Mouse (Mus musculus): Measurements from ENCODE around the gene Tmco4. TPM values are rescaled to one million over a fixed set of nuclear protein-coding genes. Genes with fewer than 3 reads are reported as not detected.

The Tmco4 gene
- polyA plus RNA-seq, 2 experiments = 1.2 to 2.1 TPM

DNA sequence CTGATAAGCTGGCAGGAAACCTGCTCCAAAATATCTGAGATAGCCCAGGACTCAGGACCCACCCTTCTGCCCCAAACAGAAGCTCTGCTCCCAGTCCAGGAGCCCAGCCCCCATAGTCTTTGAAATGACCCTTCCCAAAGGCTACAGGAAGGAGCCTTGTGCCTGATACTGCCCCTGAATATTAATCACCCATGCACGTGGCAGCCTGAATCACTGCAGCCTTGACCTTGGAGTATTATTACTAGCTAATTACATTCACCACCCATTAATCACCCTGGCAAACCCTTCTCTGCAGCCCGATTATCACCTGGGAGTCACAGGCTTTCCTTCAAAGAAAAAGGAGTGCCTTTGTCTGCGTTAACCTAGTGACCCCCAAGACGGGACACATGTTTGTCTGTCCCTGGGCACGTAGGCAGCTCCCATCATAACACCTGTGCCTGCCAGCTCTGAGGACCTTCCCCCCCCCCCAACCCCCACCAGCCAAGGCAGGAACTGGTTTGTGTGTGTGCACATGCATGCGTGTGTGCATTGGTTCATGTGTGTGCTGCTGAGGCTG lies 35.4 kb downstream of the Tmco4 start:
- DNase-seq (ENCODE audit: low read depth in 3 of 3, low spot score in 3 of 3) (no peak), ATAC-seq (ENCODE audit: insufficient read depth) (no peak)
- H3K36me3 ChIP-seq (replicated peaks; ENCODE audit: control insufficient read depth, insufficient read depth, low read depth) = no peaks in the 10 kb centered on the region
- no peaks in the 10 kb centered on the region for H3K27me3 ChIP-seq (ENCODE audit: control insufficient read depth, insufficient read depth, low read length)
- 44% methylated on average over 6 of the region's 6 CpGs for WGBS (ENCODE audit: insufficient replicate concordance)
- no peak overlapping the region for H3K27ac ChIP-seq
- no peak overlapping the region for H3K4me3 ChIP-seq (ENCODE audit: insufficient read depth in 1 of 2, low read depth in 2 of 2, low read length in 2 of 2)
- H3K9ac ChIP-seq (replicated peaks) = no peak overlapping the region
- H3K9me3 ChIP-seq (ENCODE audit: control insufficient read depth, low read length) = no peaks in the 10 kb centered on the region
- TF ChIP-seq EP300 (IDR thresholded peaks at IDR 0.05; ENCODE audit: low read depth) = no peak
- TF ChIP-seq CTCF (IDR thresholded peaks at IDR 0.05; ENCODE audit: low read depth) = no peak
- H3K4me2 ChIP-seq (ENCODE audit: low read depth) = no peak overlapping the region
- H3K4me1 ChIP-seq (replicated peaks; ENCODE audit: control insufficient read depth in 2 of 2, insufficient read depth in 2 of 2, low read length in 1 of 2) = no peaks in the 10 kb centered on the region

DNA sequence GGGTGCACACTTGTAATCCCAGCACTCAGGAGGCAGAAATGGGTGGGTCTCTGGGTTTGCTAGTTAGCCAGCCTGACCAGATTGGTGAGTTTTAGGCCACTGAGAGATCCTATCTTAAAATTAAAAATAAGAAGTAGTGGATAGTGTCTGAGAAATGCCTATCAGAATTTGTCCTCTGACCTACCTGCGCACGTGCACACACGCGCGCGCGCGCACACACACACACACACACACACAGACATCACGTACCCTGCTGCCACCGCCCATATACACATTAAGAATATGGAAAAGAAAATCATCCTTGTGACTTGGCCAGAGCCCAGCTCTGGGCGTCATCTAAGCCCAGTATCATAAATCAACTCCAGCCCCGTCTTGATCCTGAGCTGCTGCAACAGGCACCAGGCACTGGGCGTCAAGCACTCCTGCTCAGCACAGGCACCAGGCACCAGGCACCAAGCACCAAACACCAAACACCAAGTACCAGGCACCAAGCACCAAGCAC lies 38.6 kb downstream of the Tmco4 start:
- 88% methylated on average over 13 of the region's 13 CpGs for WGBS (ENCODE audit: insufficient replicate concordance)
- no peaks in the 10 kb centered on the region for H3K27me3 ChIP-seq (ENCODE audit: control insufficient read depth, insufficient read depth, low read length)
- ATAC-seq (ENCODE audit: insufficient read depth) (no peak), DNase-seq (ENCODE audit: low read depth in 3 of 3, low spot score in 3 of 3) (no peak)
- TF ChIP-seq CTCF (IDR thresholded peaks at IDR 0.05; ENCODE audit: low read depth) (no peak), EP300 (IDR thresholded peaks at IDR 0.05; ENCODE audit: low read depth) (no peak)
- no peak overlapping the region for H3K9ac ChIP-seq (replicated peaks)
- no peak overlapping the region for H3K4me2 ChIP-seq (ENCODE audit: low read depth)
- no peaks in the 10 kb centered on the region for H3K4me1 ChIP-seq (replicated peaks; ENCODE audit: control insufficient read depth in 2 of 2, insufficient read depth in 2 of 2, low read length in 1 of 2)
- no peak overlapping the region for H3K4me3 ChIP-seq (ENCODE audit: insufficient read depth in 1 of 2, low read depth in 2 of 2, low read length in 2 of 2)
- no peak overlapping the region for H3K27ac ChIP-seq
- H3K9me3 ChIP-seq (ENCODE audit: control insufficient read depth, low read length) = no peaks in the 10 kb centered on the region
- H3K36me3 ChIP-seq (replicated peaks; ENCODE audit: control insufficient read depth, insufficient read depth, low read depth) = no peaks in the 10 kb centered on the region

DNA sequence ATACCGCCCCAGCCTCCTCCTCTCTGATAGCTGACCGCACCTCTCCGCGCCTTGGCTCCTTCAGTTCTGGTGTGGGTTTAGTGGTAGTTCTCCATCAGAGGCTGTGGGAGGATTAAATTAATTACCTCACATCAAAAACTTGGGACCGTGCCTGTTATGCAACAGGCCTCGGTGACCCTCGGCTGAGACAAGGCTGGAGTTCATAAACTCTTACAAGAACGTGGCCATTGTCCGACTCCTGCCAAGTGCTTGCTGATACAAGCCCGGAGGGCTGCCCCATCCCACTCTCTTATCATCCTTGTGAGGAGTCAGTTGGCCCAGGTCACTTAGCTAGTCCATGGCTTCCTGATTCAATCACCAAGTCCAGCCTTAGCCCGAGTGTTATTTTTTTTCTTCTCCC lies 40.6 kb downstream of the Tmco4 start:
- no peak for TF ChIP-seq EP300 (IDR thresholded peaks at IDR 0.05; ENCODE audit: low read depth)
- no peak for TF ChIP-seq CTCF (IDR thresholded peaks at IDR 0.05; ENCODE audit: low read depth)
- no peak overlapping the region for H3K4me2 ChIP-seq (ENCODE audit: low read depth)
- H3K4me3 ChIP-seq (ENCODE audit: insufficient read depth in 1 of 2, low read depth in 2 of 2, low read length in 2 of 2) = no peak overlapping the region
- WGBS (ENCODE audit: insufficient replicate concordance) = 72% methylated on average over 11 of the region's 11 CpGs
- H3K4me1 ChIP-seq (replicated peaks; ENCODE audit: control insufficient read depth in 2 of 2, insufficient read depth in 2 of 2, low read length in 1 of 2) = no peaks in the 10 kb centered on the region
- H3K36me3 ChIP-seq (replicated peaks; ENCODE audit: control insufficient read depth, insufficient read depth, low read depth) = no peaks in the 10 kb centered on the region
- no peak for DNase-seq (ENCODE audit: low read depth in 3 of 3, low spot score in 3 of 3)
- no peak overlapping the region for H3K27ac ChIP-seq
- H3K9ac ChIP-seq (replicated peaks) = no peak overlapping the region
- no peaks in the 10 kb centered on the region for H3K9me3 ChIP-seq (ENCODE audit: control insufficient read depth, low read length)
- ATAC-seq (ENCODE audit: insufficient read depth) = no peak
- no peaks in the 10 kb centered on the region for H3K27me3 ChIP-seq (ENCODE audit: control insufficient read depth, insufficient read depth, low read length)

DNA sequence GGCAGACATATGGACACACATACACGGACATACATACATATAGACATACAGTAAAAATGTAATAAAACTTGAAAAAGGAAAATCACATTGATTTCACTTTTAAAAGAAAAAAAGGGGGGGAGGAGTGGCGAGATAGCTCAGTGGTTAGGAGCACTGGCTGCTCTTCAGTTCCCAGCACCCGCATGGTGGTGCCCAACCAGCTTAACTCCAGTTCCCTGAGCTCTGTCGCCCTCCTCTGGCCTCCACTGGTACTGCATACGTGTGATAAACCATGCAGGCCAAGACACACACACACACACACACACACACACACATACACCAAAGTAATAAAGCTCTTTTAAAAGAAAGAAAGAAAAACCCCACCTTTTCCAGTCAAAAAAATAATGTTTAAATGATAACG lies 42.1 kb downstream of the Tmco4 start:
- WGBS (ENCODE audit: insufficient replicate concordance) = 67% methylated on average over 6 of the region's 6 CpGs
- no peak overlapping the region for H3K27ac ChIP-seq
- no peak for ATAC-seq (ENCODE audit: insufficient read depth)

DNA sequence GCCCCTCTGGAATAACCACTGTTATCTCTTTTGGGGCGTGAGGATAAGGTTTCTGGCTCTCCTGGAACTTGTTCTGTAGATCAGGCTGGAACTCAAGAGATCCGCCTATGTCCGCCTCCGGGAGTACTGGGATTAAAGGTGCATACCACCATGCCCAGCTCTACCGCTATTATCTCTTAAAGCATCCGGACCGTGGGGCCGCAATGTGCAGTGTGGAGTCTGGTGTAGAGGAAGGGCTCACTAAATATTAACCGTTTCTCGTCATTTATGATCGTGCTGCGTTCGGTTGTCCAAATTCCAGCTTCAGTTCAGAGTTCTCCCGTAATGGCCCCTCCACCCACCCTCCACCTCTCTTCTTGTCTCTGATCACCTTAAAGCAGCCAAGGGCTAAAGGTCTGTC lies 45.7 kb downstream of the Tmco4 start:
- Histone ChIP-seq H3K9ac (replicated peaks) (no peak overlapping the region), H3K4me1 (replicated peaks; ENCODE audit: control insufficient read depth in 2 of 2, insufficient read depth in 2 of 2, low read length in 1 of 2) (no peaks in the 10 kb centered on the region; a peak in 1 of 4 replicates), H3K4me2 (ENCODE audit: low read depth) (no peak overlapping the region), H3K27me3 (ENCODE audit: control insufficient read depth, insufficient read depth, low read length) (no peaks in the 10 kb centered on the region), H3K4me3 (ENCODE audit: insufficient read depth in 1 of 2, low read depth in 2 of 2, low read length in 2 of 2) (no peak overlapping the region), H3K9me3 (ENCODE audit: control insufficient read depth, low read length) (no peaks in the 10 kb centered on the region), H3K36me3 (replicated peaks; ENCODE audit: control insufficient read depth, insufficient read depth, low read depth) (no peaks in the 10 kb centered on the region), H3K27ac (no peak overlapping the region)
- DNase-seq (ENCODE audit: low read depth in 3 of 3, low spot score in 3 of 3) (no peak), ATAC-seq (ENCODE audit: insufficient read depth) (no peak)
- TF ChIP-seq EP300 (IDR thresholded peaks at IDR 0.05; ENCODE audit: low read depth) (no peak), CTCF (IDR thresholded peaks at IDR 0.05; ENCODE audit: low read depth) (no peak)
- 66% methylated on average over 14 of the region's 14 CpGs for WGBS (ENCODE audit: insufficient replicate concordance)

More for the DNA sequence above, 42.1 kb downstream of the Tmco4 start:
- H3K9me3 ChIP-seq (ENCODE audit: control insufficient read depth, low read length) = no peaks in the 10 kb centered on the region
- DNase-seq (ENCODE audit: low read depth in 3 of 3, low spot score in 3 of 3) = no peak
- no peak overlapping the region for H3K9ac ChIP-seq (replicated peaks)
- no peaks in the 10 kb centered on the region for H3K36me3 ChIP-seq (replicated peaks; ENCODE audit: control insufficient read depth, insufficient read depth, low read depth)
- no peak overlapping the region for H3K4me3 ChIP-seq (ENCODE audit: insufficient read depth in 1 of 2, low read depth in 2 of 2, low read length in 2 of 2)
- no peak overlapping the region for H3K4me2 ChIP-seq (ENCODE audit: low read depth)
- TF ChIP-seq EP300 (IDR thresholded peaks at IDR 0.05; ENCODE audit: low read depth) (no peak), CTCF (IDR thresholded peaks at IDR 0.05; ENCODE audit: low read depth) (peak; percentile 72)
- no peaks in the 10 kb centered on the region for H3K27me3 ChIP-seq (ENCODE audit: control insufficient read depth, insufficient read depth, low read length)
- no peaks in the 10 kb centered on the region; a peak in 1 of 4 replicates for H3K4me1 ChIP-seq (replicated peaks; ENCODE audit: control insufficient read depth in 2 of 2, insufficient read depth in 2 of 2, low read length in 1 of 2)
